Mouse (Mus musculus) cerebellum, adult 18-20 months (tissue): ENCODE measurements around the gene Zfp78.
A peak's percentile ranks its signal among the peaks of the same experiment; 100 is the strongest.
"Not testable (repeated sequence)": the region's sequence is repeated elsewhere in the genome, so short reads cannot be mapped to it uniquely, and the experiment has no call there.

Source experiments
- DNase-seq, 2 experiments: peaks; one replicate each; pipeline ENCODE4 v3.0.0; 2021

The Zfp78 gene

DNA sequence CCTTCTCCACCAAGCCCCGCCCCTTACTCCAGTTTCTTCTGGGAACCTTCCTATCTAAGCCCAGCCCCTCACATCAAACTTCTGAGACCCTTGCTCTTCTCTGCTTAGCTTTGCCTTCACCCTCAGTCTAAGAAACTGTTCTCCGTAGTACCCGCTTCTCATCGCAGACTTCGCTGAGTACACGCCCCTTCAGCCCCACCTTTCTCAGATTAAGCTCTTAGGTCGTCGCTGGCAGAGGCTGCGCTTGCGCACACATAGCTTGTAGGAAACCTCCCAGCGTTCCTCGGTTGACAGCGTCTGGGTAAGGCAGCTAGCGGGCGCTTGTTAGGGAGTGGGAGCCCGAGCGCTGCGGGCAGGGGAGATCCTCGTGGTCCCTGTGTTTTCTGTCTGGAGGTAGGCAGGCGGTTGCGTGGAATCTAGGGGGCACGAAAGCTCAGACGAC, at the start of gene Zfp78:
Zfp78 (plus strand) TSS at position 234 of the 442 bp plus-strand sequence.
- peak in 1 of 2 experiments; percentile 91 for DNase-seq

DNA sequence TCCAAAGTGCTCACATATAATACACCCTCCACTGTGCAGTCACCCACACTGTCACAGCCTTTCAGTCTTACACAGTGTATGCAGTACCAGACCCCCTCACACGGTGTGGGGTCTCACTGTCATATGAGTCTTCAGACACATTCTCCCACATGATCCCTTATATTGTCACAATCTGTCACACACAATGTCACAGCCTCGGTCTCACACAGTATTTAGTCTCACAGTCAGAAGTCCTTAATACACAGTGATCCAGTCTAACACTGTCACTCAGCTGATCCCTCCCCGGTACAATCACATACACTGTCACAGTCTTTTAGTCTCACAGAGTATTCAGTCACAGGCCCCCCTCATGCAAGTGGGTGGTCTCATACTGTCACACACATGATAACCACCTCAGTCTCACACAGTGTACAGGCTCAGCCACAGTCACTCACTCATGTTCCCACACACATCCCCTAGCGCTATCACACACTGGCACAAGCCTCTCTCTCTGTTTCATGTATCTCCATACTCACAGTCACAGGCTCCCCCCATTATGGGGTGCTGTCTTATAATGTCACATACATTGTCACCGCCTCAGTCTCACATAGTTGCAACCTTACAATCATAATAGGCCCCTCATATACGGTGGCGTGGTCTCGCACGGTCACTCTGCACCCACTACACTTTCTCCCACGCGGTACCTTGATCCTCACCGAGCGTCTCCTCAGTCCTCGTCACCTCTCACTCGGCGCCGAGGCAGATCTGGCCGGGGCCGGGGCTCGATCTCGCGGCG, 32.4 kb upstream of the Zfp78 start:
- peak in 1 of 2 experiments; percentile 31 for DNase-seq

DNA sequence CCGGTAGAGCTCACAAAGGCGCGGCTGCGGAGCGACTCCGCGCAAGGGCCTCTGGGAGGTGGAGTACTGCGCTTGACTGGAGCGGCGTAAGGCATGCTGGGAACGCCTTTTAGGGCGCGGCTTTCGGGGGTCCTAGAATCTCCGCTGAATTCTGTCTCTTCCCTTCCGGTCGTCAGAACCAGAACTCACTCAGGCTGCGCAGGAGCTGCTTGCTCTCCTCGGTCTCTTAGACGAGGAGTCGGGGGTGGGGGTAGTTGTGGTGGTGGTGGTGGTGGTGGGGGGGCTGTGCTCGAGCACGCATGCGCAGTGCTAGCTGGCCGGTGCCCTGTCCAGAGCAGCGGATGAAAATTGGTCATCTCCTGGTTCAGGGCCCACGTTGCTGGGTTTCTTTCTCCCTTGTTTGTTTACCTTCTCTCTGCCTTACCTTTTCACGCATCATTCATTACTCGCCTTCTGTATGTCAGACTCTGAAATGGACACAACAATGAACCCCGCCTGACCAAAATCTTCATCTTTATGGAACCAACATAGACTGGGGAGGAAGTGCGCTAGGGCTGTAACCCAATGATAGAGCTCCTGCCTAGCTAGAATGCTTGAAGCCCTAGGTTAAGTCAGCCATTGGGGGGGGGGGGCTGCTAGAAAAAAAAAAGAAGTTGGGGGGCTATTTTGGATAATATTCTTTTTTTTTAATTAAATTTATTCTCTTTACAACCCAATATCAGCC, 31.7 kb upstream of the Zfp78 start, which contains the start of gene Zfp583:
Zfp583 (minus strand) TSS at position 53 of the 724 bp plus-strand sequence.
- peak; percentile 90 for DNase-seq

DNA sequence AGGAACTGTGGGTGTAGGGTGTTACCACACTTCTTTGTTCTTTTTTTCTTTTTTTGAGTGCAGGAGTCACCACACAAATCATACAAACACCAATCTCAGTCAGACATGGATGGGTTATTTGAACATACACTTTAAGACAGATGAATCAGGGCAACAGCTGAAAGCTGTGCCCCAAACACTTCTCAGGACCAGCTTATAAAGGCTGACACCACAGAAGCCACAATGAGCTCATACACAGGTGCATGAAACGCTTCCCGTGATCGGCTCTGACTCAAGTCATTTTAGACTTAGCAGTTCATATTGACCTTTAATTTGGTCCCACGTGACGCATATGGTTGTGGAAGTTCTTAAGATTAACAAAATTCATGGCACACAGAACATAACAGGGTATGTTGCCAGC, 23.2 kb upstream of the Zfp78 start:
- DNase-seq, result no peak

DNA sequence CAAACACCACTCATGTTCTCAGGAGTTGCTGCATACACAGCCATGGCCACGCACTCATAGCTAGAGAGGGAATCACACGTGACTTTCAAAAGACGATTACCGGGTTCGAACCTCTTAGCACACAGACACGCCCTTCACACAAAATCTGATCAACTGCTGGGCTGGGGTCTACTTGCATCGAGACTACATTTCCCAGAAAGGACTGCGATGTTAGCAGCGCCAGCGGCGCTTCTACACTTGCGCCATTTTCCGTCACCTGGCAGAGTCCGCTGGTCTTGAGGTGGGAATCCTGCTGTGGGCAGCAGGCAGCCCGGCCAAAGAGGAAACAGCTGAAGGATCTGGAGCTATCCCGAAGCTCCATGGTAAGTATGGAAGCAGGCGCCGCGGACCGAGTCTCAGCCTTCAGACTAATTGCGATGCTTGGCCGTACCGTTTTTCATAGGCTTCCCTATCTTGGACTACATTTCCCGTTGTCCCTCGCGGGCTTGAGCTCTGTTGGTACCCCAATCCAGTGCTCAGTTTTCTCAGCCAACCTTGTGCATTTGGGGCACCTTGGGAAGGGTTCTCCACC, 19.5 kb upstream of the Zfp78 start, which contains the start of gene Gm3854:
Gm3854 (plus strand) TSS at position 259 of the 571 bp plus-strand sequence.
- peak; percentile 82 to 87 for DNase-seq

DNA sequence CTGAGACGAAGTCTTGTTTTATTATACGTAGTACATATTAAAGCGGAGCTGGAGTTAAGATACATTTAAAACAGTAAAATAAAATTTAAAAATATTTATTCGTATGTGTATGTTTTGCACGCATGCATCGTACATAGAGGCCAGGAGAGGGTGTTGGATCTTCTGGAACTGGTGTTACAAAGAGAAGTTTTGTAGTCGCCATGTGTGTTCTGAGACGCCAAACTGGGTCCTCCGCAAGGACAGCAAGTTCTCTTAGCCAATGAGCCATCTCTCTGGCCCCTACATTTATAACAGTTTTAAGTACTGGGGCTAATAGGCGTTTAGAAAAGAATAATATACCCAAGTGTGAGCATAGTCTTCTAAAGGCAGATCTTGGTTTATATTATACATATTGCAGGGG, 19.0 kb upstream of the Zfp78 start:
- no peak for DNase-seq

DNA sequence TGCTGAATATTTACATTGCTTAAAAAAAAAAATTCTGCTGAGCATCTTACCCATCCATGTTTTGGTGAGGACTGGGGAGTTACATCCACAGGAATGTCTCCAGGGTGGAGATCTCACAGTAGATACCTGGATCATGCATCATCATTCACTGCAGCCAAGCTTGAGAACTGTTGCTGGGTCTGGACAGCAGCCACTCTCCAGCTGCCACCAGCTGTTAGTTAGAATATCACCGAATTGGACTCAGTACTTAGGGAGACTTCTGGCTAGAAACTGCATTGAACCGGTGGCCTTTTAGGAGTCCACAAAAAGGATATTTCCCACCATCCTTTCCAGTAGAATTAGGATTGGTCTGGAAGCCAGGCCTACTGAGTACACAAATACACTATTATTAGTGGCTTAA, 5.0 kb upstream of the Zfp78 start:
- DNase-seq, result no peak

DNA sequence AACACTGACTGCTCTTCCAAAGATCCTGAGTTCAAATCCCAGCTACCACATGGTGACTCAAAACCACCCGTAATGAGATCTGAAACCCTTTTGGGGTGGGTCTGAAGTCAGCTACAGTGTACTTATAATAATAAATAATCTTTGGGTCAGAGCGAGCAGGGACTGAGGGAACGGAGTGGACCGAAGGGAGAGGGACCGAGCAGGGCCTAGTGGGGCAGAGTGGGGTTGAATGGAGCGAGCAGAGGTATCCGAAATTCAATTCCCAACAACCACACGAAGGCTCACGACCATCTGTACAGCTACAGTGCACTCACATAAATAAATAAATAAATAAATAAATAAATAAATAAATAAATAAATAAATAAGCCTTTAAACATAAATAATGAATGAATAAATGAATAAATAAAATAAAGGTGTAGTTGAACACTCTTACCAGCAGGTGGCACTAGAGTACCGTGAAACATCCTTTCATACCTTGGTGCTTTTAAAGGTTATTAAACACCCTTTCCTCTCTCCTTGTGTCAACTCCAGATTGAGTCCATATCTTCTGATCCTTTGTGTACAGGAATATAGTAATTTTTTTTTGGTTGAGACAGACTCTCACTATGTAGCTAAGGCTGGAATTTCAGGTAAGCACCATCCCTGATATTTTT, 4.0 kb upstream of the Zfp78 start:
- peak; percentile 24 to 56 for DNase-seq

DNA sequence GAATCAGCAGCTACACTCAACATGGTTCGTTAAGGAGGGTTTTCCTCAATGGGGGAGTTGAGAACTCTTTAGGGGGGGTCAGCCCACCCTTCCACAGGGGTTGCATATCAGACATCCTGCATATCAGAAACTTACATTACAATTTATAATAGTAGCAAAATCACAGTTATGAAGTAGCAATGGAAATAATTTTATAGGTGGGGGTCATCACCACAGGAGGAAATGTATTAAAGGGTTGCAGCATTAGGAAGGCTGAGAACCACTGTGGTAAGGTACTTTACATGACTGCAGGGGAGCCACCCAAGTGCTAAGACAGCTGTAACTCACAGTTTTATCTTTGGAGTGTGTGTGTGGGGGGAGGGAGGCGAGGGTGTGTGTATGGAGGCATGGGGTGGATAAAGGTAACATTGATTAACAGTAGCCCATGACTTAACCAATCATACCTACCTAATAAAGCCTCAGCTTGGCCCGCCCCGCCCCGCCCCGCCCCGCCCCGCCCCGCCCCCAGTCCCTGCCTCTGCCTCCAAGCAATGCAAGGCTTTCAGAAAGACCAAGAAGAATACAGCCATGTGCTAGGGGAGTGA, 2.5 kb upstream of the Zfp78 start:
- no peak for DNase-seq

DNA sequence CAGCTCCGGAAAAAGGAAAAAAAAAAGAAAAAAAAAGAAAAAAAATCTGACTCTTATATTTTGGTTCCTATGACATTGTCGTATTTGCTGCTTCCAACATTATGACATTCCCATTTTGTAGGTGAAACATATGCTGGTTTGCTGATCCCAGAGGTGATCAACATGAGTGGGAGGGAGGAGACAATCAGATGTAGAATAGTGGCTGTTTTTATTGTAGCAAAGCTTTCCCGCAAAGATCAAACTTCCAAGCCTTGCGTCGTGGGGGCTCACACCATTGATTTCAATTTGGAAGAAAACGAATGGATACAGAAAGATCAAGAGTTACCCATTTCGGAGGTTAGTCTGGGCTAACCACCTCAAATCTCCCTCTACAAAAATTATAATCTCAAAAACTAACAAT, 1.3 kb upstream of the Zfp78 start:
- DNase-seq, result peak in 1 of 2 experiments; percentile 27

DNA sequence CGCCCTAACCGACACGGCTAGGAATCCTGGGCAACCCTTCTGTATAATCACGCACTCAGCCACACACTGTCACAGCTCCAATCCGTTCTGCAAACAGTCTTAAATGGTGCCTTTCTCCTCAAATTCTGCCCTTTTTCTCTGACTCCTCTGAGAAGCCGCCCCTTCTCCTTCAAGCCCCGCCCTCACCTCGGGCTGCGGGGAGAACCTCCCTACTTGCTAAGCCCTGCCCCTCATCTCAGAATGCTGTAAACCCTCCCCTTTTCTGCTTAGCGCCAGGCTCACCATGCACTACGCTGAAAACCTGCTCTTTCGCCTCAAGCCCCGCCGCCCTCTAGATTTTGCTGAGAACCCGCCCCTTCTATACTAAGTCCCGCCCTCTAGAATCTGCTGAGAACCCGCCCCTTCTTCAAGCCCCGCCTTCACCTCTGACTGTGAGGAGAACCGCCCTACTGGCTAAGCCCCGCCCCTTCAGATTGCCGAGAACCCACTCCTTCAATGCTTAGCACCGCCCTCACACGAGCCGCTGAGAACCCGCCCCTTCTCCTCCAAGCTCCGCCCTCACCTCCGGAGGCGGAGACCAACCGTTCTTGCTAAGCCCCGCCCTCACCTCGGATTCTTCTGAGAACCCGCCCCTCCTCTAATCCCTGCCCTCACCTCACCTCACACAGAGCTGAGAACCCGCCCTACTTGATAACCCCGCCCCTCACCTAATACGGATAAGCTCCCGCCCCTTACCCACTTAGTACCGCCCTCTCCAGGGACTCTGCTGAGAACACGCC, 623 bp upstream of the Zfp78 start:
- DNase-seq, result peak; percentile 99 to 100

DNA sequence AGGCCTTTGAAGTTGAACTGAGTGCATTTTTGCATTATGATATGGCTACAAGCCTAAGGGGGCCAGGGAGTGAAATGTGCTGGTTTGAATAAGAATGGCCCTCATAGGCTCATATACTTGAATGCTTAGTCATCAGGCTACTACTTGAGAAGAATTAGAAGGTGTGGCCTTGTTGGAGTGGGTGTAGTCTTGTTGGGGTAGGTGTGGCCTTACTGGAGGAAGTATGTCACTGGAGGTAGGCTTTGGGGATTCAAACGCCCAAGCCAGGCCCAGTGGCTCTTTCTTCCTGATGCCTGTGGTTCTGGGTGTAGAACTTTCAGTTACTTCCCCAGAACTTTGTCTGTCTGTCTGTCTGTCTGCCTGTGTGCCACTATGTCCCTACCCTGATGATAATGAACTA, 1.7 kb downstream of the Zfp78 start:
- no peak for DNase-seq

DNA sequence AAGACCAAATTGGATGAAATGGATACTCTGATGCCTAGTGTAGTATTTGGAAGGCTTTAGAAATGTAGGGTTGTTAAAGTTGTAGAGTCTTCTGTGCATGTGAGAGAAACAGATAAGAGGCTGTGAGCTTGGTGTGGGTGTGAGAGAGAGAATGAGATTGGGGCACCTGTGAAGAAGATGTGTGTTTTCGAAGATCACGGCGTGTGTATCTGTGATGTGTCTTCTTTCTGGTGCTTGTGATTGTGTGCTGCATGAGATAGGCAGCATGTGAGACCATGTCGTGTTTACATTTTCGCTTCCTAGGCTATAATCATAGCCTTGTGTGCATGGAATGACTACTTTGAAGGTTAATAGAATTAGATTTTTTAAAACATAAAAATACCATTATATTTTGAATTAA, 4.1 kb downstream of the Zfp78 start:
- no peak for DNase-seq

DNA sequence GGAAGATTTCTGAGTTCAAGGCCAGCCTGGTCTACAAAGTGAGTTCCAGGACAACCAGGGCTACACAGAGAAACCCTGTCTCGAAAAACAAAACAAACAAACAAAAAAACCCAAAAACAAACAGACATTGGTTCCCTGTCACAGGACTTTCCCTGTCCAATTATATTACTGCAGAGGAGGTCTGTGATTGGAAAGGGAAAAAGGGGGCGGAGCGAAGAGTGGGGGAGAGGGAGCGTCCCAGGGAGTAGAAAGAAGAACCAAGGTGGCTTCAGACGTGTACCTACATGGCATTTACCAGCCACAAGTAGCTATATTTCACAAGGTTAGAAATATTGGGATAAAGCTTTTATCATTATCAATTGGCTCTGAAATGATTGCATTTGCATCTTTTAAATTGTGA, 5.1 kb downstream of the Zfp78 start:
- not testable (repeated sequence) for DNase-seq

DNA sequence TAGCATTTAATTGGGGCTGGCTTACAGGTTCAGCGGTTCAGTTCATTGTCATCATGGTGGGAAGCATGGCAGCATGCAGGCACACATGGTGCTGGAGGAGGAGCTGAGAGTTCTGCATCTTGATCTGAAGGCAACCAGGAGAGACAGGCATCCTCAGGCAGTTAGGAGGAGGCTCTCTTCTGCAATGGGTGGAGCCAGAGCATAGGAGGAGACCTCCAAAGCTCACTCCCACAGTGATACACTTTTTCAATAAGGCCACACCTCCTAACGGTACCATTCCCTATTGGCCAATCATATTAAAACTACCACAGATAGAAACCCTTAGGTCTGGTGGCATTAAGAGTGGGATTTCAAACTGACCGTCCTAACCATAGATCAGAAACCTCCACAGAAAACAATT, 6.4 kb downstream of the Zfp78 start:
- no peak for DNase-seq

DNA sequence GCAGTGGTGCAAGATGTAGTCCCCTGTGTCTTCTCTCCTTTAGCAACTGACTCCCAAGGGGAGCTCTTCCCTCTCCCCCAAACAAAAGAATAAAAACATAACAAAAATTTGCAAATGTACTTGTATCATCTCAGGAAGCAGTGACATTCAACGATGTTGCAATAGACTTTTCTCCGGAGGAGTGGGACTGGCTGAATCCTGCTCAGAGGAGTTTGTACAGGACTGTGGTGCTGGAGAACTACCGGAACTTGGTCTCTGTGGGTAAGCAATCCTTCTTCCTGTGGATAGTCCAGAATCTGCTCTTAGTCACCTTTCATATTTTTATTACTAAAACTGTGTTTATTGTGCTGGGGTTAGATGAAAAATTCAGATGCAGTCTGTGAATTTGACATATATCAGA, 9.9 kb downstream of the Zfp78 start:
- no peak for DNase-seq

DNA sequence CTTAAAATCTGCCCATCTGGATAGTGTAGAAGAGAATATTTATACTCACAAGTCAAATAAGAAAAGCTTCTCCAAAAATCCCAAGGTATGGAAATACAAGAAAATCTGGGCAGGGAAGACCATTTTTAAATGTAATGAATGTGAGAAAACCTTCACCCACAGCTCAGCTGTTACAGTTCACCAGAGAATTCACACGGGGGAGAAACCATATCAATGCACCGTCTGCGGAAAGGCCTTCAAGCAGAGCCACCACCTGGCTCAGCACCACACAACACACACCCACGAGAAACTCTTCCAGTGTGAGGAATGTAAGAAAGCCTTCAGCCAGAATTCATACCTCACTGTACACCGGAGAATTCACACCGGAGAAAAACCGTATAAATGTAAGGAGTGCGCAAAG, 15.4 kb downstream of the Zfp78 start:
- no peak for DNase-seq

DNA sequence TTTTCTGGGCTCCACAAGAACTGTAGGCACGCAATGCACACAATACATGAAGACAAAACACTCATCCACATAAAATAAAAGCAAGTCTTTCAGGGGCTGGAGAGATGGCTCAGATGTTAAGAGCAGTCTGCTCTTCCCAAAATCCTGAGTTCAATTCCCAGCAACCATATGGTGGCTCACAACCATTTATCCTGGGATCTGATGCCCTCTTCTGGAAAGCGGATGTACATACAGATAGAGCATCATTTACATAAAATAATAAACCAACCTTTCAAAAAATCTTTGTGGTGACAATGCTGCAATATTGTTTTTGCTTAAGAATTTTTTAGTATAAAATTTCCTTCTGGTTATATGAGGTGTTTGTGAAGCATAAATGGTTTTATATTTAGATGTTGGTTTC, 18.4 kb downstream of the Zfp78 start:
- DNase-seq, result no peak

DNA sequence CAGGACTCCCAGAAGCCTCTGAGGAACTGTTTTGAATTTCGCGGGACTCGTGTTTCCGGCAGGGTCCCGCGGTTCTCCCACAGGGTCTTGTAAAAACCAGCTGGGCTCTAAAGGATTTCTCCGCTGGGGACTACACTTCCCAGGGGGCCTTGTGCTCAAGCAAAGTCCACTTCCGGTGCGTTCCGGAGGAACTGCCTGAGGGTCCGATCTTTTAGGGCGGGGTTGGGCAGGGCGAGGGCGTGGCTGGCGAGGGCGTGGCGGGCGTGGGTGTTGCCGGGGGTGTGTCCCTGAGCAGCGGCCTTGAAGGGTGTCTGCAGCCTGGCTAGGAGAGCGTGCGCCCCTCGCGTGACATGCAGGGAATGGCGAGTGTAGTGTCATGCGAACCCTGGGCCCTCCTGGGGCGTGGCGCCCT, 20.0 kb downstream of the Zfp78 start, which contains the start of gene Zfp28:
Zfp28 (plus strand) TSS at position 252 of the 412 bp plus-strand sequence.
- DNase-seq, result peak; percentile 90 to 92

DNA sequence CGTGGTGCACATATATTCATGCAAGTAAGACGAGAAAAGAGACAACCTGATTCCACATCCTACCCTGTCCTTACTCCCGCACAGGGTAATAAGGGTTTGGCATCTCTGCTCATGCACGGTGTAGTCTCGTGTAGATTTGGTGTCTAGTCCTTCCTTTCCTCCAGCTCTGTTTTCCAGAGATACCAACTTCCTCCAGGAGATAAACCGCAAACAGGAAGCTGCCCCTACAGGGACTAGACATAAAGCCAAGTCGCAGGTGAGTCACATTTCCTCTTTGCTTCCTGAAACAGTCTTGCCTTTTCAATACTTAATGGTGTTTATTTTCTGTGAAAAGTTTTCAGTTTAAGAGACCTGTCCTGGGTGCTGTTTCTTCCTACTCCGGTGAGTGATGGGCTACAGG, 20.9 kb downstream of the Zfp78 start:
- no peak for DNase-seq

DNA sequence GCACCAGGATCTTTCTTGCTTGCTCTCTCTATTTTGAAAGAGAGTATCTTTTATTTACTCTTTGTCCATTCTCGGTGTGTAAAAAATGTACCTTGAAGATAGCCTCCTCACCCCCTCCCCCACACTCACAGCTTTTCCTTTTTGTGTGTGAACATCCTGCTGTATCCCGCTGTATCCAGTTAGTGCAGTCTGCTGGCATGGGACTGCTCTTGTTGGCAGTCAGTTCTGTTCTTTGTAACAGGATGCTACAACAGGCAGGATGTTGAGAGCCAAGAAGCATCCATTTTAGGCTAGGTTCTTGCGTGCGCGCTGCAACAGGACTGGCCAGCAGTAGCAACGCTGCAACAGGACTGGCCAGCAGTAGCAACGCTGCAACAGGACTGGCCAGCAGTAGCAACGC, 23.9 kb downstream of the Zfp78 start:
- no peak for DNase-seq

DNA sequence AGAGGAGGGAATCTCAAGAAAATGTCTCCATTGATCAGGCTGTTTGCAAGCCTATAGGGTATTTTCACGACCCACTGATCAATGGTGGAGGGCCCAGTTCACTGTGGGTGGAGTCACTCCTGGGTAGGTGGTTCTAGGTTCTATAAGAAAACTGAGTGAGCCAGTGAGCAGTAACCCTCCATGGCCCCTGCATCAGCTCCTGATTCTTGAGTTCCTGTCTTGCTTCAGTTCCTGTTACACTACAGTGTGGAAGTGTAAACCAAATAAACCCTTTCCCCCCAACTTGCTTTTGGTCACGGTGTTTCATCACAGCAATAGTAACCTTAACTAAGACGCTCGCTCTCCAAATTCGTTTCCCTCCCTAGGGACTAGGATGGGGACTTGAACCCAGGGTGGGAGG, 25.9 kb downstream of the Zfp78 start:
- no peak for DNase-seq
